Mouse (Mus musculus): Measurements from ENCODE around the gene Pbx3.

Pbx3 gene

DNA sequence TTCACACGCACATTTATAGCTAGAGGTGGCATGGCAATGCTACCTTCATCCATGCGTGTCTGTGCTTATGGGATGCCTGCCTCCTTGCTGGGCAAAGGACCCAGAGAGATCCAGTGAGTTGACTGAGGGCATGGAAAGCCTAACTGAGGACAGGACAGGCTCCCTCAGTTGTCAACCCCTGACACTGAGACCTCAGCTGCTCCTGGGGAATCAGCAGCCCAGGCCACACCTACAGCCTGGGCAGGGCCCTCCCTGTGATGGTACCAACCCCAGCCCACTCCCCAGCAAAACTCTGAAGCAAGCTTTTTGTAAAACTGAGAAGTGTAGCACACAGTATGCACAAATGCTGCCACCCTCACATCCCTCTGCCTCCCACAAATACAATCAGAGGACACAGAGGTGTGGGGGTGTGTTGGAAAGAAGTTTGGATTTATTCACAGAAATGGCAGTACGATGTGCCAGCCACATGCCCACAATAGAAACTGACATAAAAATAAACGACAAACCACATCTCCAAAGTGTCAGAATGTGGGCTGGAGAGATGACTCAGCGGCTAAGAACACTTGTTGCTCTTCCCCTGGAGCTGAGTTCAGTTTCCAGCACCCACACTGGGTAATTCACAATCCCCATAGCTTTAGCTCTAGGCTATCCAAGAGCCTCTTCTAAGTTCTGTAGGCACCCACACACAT, 233.3 kb downstream of the Pbx3 start:
- no peak for DNase-seq

GRCm38 (mm10) chr2:34135316-34135715, 237.6 kb downstream of the Pbx3 start:
- no peak for DNase-seq

GRCm38 (mm10) chr2:34132751-34133150, 240.2 kb downstream of the Pbx3 start:
- DNase-seq, result no peak

DNA sequence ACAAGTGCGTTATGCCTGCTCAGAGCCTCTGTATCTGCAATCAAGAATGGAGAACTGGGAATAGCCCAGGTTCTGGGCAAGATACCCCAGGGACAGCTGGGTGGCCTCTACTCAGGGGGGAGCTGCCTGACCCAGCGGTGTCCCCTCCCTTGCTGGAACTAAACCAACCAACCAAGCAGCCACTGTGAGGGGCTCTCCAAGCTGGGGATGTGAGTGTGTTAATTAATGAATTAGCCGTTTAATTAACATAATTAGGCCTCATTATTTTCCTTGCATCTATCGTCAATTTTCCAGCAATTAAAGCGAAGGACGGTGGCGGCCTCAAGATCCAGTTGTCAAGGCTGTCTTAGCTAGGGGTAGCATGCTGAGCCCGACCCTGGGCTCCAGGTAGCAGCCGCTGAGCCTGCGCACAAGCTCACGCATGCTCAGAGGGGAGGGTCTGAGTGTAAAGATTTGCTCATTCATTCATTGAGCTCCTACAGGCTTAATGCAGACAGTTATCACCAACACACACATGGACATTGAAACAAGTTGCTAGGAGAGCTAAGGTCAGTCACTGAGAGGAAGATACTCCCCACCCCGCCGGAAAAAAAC, 243.2 kb downstream of the Pbx3 start:
- no peak for DNase-seq

DNA sequence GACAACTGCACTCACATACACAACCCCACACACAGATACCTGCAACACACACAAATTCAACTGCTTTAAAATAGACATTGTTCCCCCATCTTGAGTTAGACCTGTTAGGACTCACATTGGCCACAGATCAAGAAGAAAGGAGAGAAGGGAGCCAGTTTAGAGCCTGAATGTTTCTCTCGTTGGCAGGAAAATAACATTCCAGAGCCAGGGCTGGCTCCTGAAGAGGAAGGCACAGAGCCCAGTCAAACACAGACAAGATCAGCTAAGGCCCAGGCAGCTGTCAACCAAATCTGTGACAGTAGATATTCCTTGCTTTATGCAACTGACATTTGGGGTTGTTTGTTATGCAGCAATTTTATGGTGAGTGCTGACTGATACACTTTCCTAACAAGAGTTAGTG, 245.1 kb downstream of the Pbx3 start:
- DNase-seq, result peak in 1 of 2 experiments; percentile 7

DNA sequence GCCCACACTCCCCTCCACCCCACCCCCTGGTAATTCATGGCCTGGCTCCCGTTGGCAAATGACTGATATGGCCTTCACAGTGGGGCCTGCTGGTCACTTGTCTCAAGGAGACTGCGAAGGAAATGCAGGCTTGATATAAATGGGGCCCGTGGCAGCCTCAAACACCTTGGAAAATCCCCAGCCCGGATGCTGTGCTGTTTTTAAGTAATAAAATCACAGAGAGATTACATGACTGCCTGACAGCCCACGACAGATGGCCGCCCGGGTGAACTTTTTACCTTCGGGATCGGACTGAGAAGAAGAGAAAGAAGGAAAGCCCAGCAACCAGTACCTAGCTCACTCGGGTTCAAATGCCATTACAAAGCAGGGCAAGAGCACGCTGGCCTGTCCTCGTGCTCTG, 249.0 kb downstream of the Pbx3 start:
- DNase-seq, result no peak

All from lung, adult 18-20 months (tissue).